Mouse (Mus musculus) limb, embryonic 12.5 days (tissue): ENCODE data around the gene Txnip. TPM values are rescaled to one million over a fixed set of nuclear protein-coding genes. Genes with fewer than 3 reads are reported as not detected.

Source experiments
- ATAC-seq: fragments of 200-750 bp; cut with Nextera tagmentation; 2 replicates; pipeline ENCODE4 v1.8.0; 2017; ENCODE audit warnings: low read depth, moderate TSS enrichment; ENCODE audit not compliant: insufficient number of reproducible peaks, insufficient read depth, low FRiP score, low TSS enrichment
- H3K27ac ChIP-seq: fragments of 300-500 bp; sonication (generic); 2 replicates; pipeline ENCODE4 v1.5.1; 2016; ENCODE audit warnings: mild to moderate bottlenecking, moderate library complexity
- H3K27me3 ChIP-seq: fragments of 300-500 bp; sonication (generic); 2 replicates; pipeline ENCODE4 v1.6.1; 2016; ENCODE audit warnings: mild to moderate bottlenecking, moderate library complexity
- H3K36me3 ChIP-seq: fragments of 300-500 bp; sonication (generic); 2 replicates; pipeline ENCODE4 v1.6.1; 2016; ENCODE audit warnings: mild to moderate bottlenecking, moderate library complexity
- H3K4me1 ChIP-seq: fragments of 300-500 bp; sonication (generic); replicated peaks from 2 replicates; pipeline ENCODE4 v1.6.1; 2016
- H3K4me2 ChIP-seq: fragments of 300-500 bp; sonication (generic); 2 replicates; pipeline ENCODE4 v1.6.1; 2016; ENCODE audit warnings: mild to moderate bottlenecking, moderate library complexity
- H3K4me3 ChIP-seq: fragments of 300-500 bp; sonication (generic); replicated peaks from 2 replicates; pipeline ENCODE4 v1.5.1; 2016; ENCODE audit warnings: mild to moderate bottlenecking
- H3K9ac ChIP-seq: fragments of 300-500 bp; sonication (generic); replicated peaks from 2 replicates; pipeline ENCODE4 v1.6.1; 2016; ENCODE audit warnings: mild to moderate bottlenecking, moderate library complexity
- H3K9me3 ChIP-seq: fragments of 300-500 bp; sonication (generic); 2 replicates; pipeline ENCODE4 v1.6.1; 2016; ENCODE audit warnings: mild to moderate bottlenecking, moderate library complexity
- WGBS: fragments of 180-500 bp; shearing (Covaris S2); methylation state at CpG from one replicate; pipeline ENCODE4 v1.1.7; 2016; 5-methylcytosine and 5-hydroxymethylcytosine counted together
- polyA plus RNA-seq: library from polyadenylated mRNA; unstranded; fragments of >200 nt; fragmentation: Nextera tagmentation; extraction: Ambion mirVana; gene quantifications from 2 replicates; pipeline ENCODE4 v1.2.1, GENCODE M21; 2016

Txnip gene
- polyA plus RNA-seq, 1 experiment from 2014 or later = 68.2 TPM

DNA sequence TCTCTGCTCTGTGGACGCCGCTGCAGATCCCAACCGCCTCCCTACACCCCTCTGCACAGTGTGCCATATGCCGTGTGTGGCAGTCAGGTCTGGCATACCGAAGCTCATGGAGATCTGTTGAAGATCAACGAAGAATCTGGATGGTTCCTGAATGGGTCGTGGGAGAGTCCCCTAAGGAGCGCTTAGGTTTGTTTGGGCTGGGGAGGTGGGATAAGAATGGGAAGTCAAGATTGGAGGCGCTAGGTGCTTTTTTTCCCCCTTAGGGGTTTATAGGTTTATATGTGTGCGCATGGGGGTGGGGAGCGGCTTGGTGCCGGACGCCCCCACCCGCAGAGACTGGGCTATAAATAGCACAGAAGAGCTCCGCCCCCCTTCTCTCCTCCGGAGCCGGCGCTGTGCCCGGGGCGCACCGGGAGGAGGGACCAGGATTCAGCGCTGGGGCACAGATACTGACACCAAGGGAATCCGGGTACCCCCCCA lies 38.5 kb downstream of the Txnip start, which contains the start of gene Ankrd34a:
Gene Ankrd34a (plus strand): TSS at position 409 of the 480 bp plus-strand sequence.
- peak within 1 kb of the TSS; percentile 99 for H3K4me2 ChIP-seq
- peaks cover 51% of the 10 kb centered on the region for H3K4me1 ChIP-seq
- H3K9ac ChIP-seq = peak within 1 kb of the TSS; percentile 67
- H3K36me3 ChIP-seq = no peaks in the 10 kb centered on the region
- no peak for ATAC-seq
- H3K27ac ChIP-seq = peak within 1 kb of the TSS; percentile 67; the same call in 1 of the 2 replicates
- H3K4me3 ChIP-seq = peak within 1 kb of the TSS; percentile 53
- under 1% methylated on average over 20 of the region's 23 CpGs for WGBS
- peaks cover 39% of the 10 kb centered on the region for H3K27me3 ChIP-seq
- H3K9me3 ChIP-seq = no peaks in the 10 kb centered on the region

DNA sequence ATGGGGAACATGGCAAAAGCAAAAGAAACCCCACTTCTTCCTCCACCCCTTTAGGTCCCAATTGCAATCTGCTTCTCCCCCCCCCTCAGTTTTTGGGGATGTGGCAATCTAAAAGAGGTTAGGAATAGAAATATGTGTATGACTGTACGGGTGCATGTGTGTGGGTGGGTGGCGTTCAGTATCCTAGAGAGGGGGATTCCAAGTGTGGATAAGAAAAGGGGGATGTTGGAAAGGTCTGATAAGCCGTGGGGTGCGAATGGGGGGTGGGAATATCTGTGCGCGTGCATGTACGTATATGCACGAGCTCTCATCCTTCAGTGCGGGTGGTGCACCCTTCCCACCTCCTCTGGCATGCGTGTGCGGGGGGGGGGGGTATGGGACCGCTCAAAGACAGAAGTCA lies 39.1 kb downstream of the Txnip start:
- Histone ChIP-seq H3K27me3 (peaks cover 39% of the 10 kb centered on the region), H3K4me1 (peaks cover 53% of the 10 kb centered on the region), H3K36me3 (no peaks in the 10 kb centered on the region), H3K4me2 (peak overlapping the region; percentile 99), H3K4me3 (peak overlapping the region; percentile 53), H3K9me3 (no peaks in the 10 kb centered on the region), H3K27ac (no peak overlapping the region), H3K9ac (peak overlapping the region; percentile 67)
- WGBS = 4% methylated on average over 10 of the region's 12 CpGs
- no peak for ATAC-seq

DNA sequence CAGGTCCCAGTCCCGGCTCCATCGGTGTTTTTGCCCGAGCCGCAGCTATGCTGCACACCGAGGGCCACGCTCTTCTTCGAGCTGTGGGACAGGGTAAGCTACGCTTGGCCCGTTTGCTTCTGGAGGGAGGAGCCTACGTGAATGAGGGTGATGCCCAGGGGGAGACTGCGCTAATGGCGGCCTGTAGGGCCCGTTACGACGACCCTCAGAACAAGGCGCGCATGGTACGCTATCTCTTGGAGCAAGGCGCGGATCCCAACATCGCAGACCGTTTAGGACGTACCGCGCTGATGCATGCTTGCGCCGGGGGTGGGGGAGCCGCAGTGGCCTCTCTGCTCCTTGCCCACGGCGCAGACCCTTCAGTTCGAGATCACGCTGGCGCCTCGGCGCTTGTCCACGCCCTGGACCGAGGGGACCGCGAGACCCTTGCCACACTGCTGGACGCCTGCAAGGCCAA lies 39.7 kb downstream of the Txnip start:
- Histone ChIP-seq H3K4me1 (peaks cover 54% of the 10 kb centered on the region), H3K27me3 (peaks cover 39% of the 10 kb centered on the region), H3K9ac (peak overlapping the region; percentile 67), H3K36me3 (no peaks in the 10 kb centered on the region), H3K4me2 (peak overlapping the region; percentile 99), H3K9me3 (no peaks in the 10 kb centered on the region), H3K27ac (peak overlapping the region; percentile 67), H3K4me3 (peak overlapping the region; percentile 53)
- WGBS = under 1% methylated on average over 40 of the region's 40 CpGs
- no peak for ATAC-seq

GRCm38 (mm10) chr3:96598156-96599068 lies 40.7 kb downstream of the Txnip start:
- peak overlapping the region; percentile 99 for H3K4me2 ChIP-seq
- H3K36me3 ChIP-seq = no peaks in the 10 kb centered on the region
- peak overlapping the region; percentile 67 for H3K27ac ChIP-seq
- H3K9ac ChIP-seq = peak overlapping the region; percentile 67
- 1% methylated on average over 54 of the region's 54 CpGs for WGBS
- peaks cover 39% of the 10 kb centered on the region for H3K27me3 ChIP-seq
- no peaks in the 10 kb centered on the region for H3K9me3 ChIP-seq
- peaks cover 54% of the 10 kb centered on the region for H3K4me1 ChIP-seq
- ATAC-seq = no peak
- peak overlapping the region; percentile 53 for H3K4me3 ChIP-seq

- H3K9me3 ChIP-seq = no peaks in the 10 kb centered on the region
- H3K36me3 ChIP-seq = no peaks in the 10 kb centered on the region
- H3K27ac ChIP-seq = no peak overlapping the region
- H3K27me3 ChIP-seq = peaks cover 39% of the 10 kb centered on the region
- peak overlapping the region; percentile 99 for H3K4me2 ChIP-seq
- 47% methylated on average over 8 of the region's 8 CpGs for WGBS
- no peak for ATAC-seq
- H3K4me3 ChIP-seq = peak overlapping the region; percentile 53
- H3K9ac ChIP-seq = no peak overlapping the region
- peaks cover 59% of the 10 kb centered on the region for H3K4me1 ChIP-seq
Observed at GRCm38 (mm10) chr3:96599069-96599393, 41.3 kb downstream of the Txnip start.

- Histone ChIP-seq H3K27me3 (peaks cover 39% of the 10 kb centered on the region), H3K4me3 (no peak overlapping the region; the same call in 1 of the 2 replicates), H3K36me3 (0 out of 2 replicates have a peak, but pooled peaks cover 2% of the 10 kb centered on the region), H3K9me3 (no peaks in the 10 kb centered on the region), H3K4me1 (peaks cover 59% of the 10 kb centered on the region), H3K27ac (no peak overlapping the region), H3K4me2 (peak overlapping the region; percentile 99; the same call in 1 of the 2 replicates), H3K9ac (no peak overlapping the region)
- ATAC-seq = no peak
- 73% methylated on average over 3 of the region's 3 CpGs for WGBS
Observed at GRCm38 (mm10) chr3:96599411-96599810, 41.7 kb downstream of the Txnip start.

GRCm38 (mm10) chr3:96600639-96601250 lies 43.0 kb downstream of the Txnip start, which contains the start of gene Lix1l:
Gene Lix1l (plus strand): TSS chr3:96601149.
- H3K4me1 ChIP-seq = peaks cover 55% of the 10 kb centered on the region
- peak within 1 kb of the TSS; percentile 96 for H3K9ac ChIP-seq
- H3K4me3 ChIP-seq = peak within 1 kb of the TSS; percentile 87
- H3K27me3 ChIP-seq = peaks cover 28% of the 10 kb centered on the region
- WGBS = 2% methylated on average over 27 of the region's 27 CpGs
- peaks cover 10% of the 10 kb centered on the region; the same call in 1 of the 2 replicates for H3K36me3 ChIP-seq
- H3K4me2 ChIP-seq = peak within 1 kb of the TSS; percentile 78
- H3K27ac ChIP-seq = peak within 1 kb of the TSS; percentile 94
- H3K9me3 ChIP-seq = no peaks in the 10 kb centered on the region
- peak; percentile 94 for ATAC-seq

DNA sequence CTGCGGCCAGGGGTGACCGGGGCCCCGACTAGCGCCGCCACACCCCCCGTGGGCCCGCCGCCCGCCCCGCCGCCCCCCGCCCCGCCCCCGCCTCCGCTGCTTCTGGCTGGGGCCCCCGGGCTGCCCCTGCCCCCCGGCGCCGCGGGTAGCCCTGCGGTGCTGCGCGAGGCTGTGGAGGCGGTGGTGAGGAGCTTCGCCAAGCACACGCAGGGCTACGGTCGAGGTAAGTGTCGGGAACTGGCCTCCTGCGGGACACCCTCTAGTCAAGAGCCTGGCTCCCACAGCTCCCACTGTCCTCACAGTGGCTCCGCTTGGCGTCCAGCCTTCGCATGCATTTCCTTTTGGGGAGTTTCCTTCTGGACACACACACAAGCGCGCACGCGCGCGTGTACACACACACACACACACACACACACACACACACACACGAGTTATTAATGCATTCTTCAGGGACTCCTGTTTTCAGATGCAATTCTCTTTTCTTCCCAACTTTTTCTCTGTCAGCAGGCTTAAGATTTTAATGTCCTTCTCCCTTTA lies 43.6 kb downstream of the Txnip start:
- H3K4me2 ChIP-seq = peak overlapping the region; percentile 78
- 1% methylated on average over 33 of the region's 40 CpGs for WGBS
- peak overlapping the region; percentile 94 for H3K27ac ChIP-seq
- peak overlapping the region; percentile 96 for H3K9ac ChIP-seq
- H3K36me3 ChIP-seq = peaks cover 10% of the 10 kb centered on the region; the same call in 1 of the 2 replicates
- H3K9me3 ChIP-seq = no peaks in the 10 kb centered on the region
- peaks cover 49% of the 10 kb centered on the region for H3K4me1 ChIP-seq
- peak; percentile 49 for ATAC-seq
- peak overlapping the region; percentile 87 for H3K4me3 ChIP-seq
- H3K27me3 ChIP-seq = peaks cover 22% of the 10 kb centered on the region

DNA sequence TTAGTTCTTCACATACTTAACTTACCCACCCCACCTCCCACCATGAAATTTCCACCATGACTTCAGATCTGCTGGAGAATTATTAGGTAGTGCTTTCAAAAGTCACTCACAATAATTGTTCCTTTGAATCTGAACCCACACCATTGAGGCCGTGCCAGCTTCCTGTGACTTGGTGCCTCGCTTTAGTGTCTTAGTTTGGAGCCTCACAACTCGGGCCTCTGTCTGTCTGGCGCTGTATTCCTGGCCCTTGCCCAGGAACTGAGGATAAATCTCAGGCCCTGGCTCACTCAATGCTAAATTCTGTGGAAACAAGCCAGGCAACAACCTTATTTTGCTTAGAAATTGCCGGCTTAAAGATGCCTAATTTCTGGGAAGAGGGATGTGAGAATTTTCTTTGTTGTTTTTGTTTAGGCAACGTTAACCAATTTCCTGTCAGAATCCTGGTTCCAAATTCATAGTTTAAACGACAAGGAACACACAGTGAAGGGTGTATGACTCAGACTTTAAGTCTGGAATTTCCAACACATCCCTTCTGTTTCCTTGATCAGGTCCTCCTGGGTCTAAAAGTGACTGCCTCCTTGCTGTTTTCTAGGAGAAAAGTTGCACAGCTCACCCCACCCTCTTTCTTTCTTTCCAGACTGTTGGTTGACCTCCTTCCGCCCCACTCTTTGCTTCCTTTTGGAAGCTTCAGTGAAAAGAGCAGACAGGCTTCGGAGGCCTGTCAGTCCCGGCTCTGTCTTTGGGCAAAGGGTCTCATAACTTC lies 44.4 kb downstream of the Txnip start:
- Histone ChIP-seq H3K36me3 (peaks cover 10% of the 10 kb centered on the region; the same call in 1 of the 2 replicates), H3K4me2 (peak overlapping the region; percentile 78), H3K4me1 (peaks cover 41% of the 10 kb centered on the region), H3K27me3 (peaks cover 14% of the 10 kb centered on the region), H3K9me3 (no peaks in the 10 kb centered on the region), H3K4me3 (peak overlapping the region; percentile 87), H3K27ac (peak overlapping the region; percentile 94), H3K9ac (peak overlapping the region; percentile 96)
- 38% methylated on average over 10 of the region's 10 CpGs for WGBS
- no peak for ATAC-seq

DNA sequence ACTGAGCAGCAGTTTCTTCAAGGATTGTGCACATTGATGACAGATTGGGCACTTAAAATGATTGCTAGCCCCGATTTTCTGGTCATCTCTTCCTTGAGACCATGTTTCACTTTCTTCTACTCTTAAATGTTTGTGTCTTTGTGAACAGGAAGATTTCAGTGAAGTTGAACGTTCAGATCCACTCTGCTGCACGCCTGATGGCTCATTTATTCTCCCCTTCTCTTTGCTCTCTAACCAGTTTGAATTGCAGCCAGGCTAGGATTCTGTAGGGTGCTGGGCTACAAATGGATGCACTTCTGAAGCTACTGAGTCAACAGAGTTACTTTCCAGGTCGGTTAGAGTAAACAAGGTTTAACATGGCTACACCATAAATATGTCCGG lies 44.9 kb downstream of the Txnip start:
- no peak for ATAC-seq
- Histone ChIP-seq H3K4me2 (peak overlapping the region; percentile 78), H3K4me1 (peaks cover 35% of the 10 kb centered on the region), H3K27me3 (peaks cover 12% of the 10 kb centered on the region), H3K36me3 (peaks cover 10% of the 10 kb centered on the region; the same call in 1 of the 2 replicates), H3K4me3 (peak overlapping the region; percentile 87), H3K27ac (peak overlapping the region; percentile 94), H3K9ac (peak overlapping the region; percentile 96), H3K9me3 (no peaks in the 10 kb centered on the region)
- 34% methylated on average over 5 of the region's 5 CpGs for WGBS
